Mouse (Mus musculus) lung, postnatal 0 days (tissue): Measurements from ENCODE around the gene Enkur.

Experiments
- CTCF ChIP-seq: IDR thresholded peaks from 2 replicates; pipeline ENCODE4 v1.5.1; 2016; ENCODE audit warnings: antibody characterized with exemption, mild to moderate bottlenecking
- EP300 ChIP-seq: IDR thresholded peaks from 2 replicates; pipeline ENCODE4 v1.6.1; 2016; ENCODE audit warnings: antibody characterized with exemption, mild to moderate bottlenecking, control low read depth

DNA sequence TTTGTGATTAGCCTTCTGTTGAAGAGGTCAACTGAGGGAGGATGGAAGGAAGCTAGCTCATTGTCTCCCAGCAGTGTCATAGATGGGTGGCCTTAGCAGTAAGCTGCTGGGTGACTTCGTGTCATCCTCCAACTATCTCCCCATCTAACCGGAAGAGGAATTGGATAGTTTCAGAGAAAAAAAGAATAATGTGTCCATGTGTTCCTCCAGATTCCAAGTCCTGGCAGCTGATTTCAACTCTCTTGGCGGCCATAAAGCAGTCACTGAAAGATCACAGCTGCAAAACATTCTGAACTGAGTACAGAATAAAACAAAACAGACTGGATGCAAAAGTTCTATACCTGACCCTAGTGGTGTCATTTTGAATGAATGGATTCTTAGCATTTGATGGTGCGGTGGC is 58.0 kb downstream of the Enkur start:
- no peak for TF ChIP-seq CTCF
- TF ChIP-seq EP300 = no peak
